23 mouse cellular contexts compared by ENCODE assay signal in the genomic region with DNA sequence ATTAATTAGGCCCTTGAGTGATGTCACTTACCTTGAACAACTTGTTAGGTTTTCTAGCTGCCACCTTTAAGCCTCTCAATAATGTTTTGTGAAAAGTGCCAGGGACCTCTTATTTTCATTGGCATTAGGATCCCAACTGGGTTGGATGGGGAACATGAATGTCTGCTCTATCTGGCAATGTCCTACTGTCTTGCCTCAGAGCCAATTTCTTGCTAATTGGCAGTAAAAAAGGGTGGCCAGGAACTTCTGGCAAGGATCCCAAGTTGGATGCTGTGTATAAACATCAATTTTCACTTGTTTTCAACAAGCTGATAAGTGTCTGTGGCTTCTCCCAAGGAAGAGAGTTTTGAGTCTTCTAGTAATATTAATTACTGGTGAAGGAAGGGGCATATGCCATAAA.
DNase-seq lines count a peak whose midpoint lies in the region; ATAC-seq and TF ChIP-seq lines count a peak whose summit lies in the region.
"Had no signal": no experiment of that assay in that cellular context is flagged by ENCODE, and none has a peak within 500 bp of the region (broad histone marks: within the 10 kb centered on the region; RNA-seq: fewer than 3 reads in every experiment).

No protein-coding gene starts in this region.

- no peak for TF ChIP-seq CTCF in brain, embryonic 14.5 days (IDR thresholded peaks at IDR 0.05; ENCODE audit: borderline replicate concordance, extremely low read depth, insufficient read depth, insufficient read length)

- no peak overlapping the region for H3K4me2 ChIP-seq in forebrain, embryonic 15.5 days (replicated peaks)
- H3K4me2 ChIP-seq: embryonic facial prominence, embryonic 15.5 days; heart, embryonic 11.5 days; heart, embryonic 15.5 days; hindbrain, embryonic 14.5 days had no signal

- no peak overlapping the region for H3K27ac ChIP-seq in forebrain, embryonic 15.5 days (replicated peaks)
- H3K27ac ChIP-seq in forebrain, embryonic 10.5 days: no peak overlapping the region
- H3K27ac ChIP-seq: embryonic facial prominence, embryonic 15.5 days; heart, embryonic 15.5 days; hindbrain, embryonic 14.5 days had no signal

- 0 out of 2 replicates have a peak, but pooled peaks have one; percentile 43 for ATAC-seq in forebrain, embryonic 15.5 days (replicated peaks)
- ATAC-seq: CD4-positive, CD25-positive, alpha-beta regulatory T cell, adult 4 months; intestine, embryonic 16.5 days had no signal

- no peak for TF ChIP-seq POLR2A in brain, embryonic 14.5 days (IDR thresholded peaks at IDR 0.05; ENCODE audit: borderline replicate concordance, extremely low read depth, insufficient read depth, insufficient read length, poor library complexity, severe bottlenecking)

- H3K9me3 ChIP-seq in forebrain, embryonic 15.5 days: no peaks in the 10 kb centered on the region
- H3K9me3 ChIP-seq in forebrain, embryonic 10.5 days: no peaks in the 10 kb centered on the region
- H3K9me3 ChIP-seq: embryonic facial prominence, embryonic 15.5 days; G1E; heart, embryonic 15.5 days had no signal

- H3K36me3 ChIP-seq in forebrain, embryonic 15.5 days: no peaks in the 10 kb centered on the region
- H3K36me3 ChIP-seq in forebrain, embryonic 10.5 days (replicated peaks): no peaks in the 10 kb centered on the region
- H3K36me3 ChIP-seq: embryonic facial prominence, embryonic 15.5 days; G1E; heart, embryonic 15.5 days had no signal

- H3K4me1 ChIP-seq in forebrain, embryonic 15.5 days: no peaks in the 10 kb centered on the region
- no peaks in the 10 kb centered on the region for H3K4me1 ChIP-seq in forebrain, embryonic 10.5 days
- H3K4me1 ChIP-seq: embryonic facial prominence, embryonic 15.5 days; heart, embryonic 15.5 days had no signal

- H3K9ac ChIP-seq in forebrain, embryonic 15.5 days (replicated peaks): no peak overlapping the region
- H3K9ac ChIP-seq: embryonic facial prominence, embryonic 15.5 days; heart, embryonic 15.5 days; hindbrain, embryonic 14.5 days had no signal

- no peaks in the 10 kb centered on the region for H3K27me3 ChIP-seq in forebrain, embryonic 15.5 days
- H3K27me3 ChIP-seq in forebrain, embryonic 10.5 days (ENCODE audit: poor library complexity, severe bottlenecking): no peaks in the 10 kb centered on the region
- H3K27me3 ChIP-seq: embryonic facial prominence, embryonic 15.5 days; heart, embryonic 15.5 days had no signal

- H3K4me3 ChIP-seq in forebrain, embryonic 15.5 days: no peak overlapping the region
- H3K4me3 ChIP-seq in forebrain, embryonic 10.5 days: no peak overlapping the region
- H3K4me3 ChIP-seq: embryonic facial prominence, embryonic 15.5 days; erythroblast, embryonic 14.5 days; heart, embryonic 15.5 days had no signal

- intact Hi-C loops in left cerebral cortex, postnatal 4 days (cut with DNase I): no loop called here

- peak; percentile 5 for DNase-seq in adrenal gland, postnatal 10 days
- no peak for DNase-seq in adrenal gland, postnatal 25 days
- DNase-seq in forebrain, embryonic 10.5 days (ENCODE audit: extremely low spot score, low spot score): no peak
- peak; percentile 11 for DNase-seq in left cerebral cortex, postnatal 4 days
- no peak for DNase-seq in left cerebral cortex, adult 9 months (ENCODE audit: low spot score in 2 of 2)
- DNase-seq in brain, embryonic 14.5 days (ENCODE audit: low read depth): peak; percentile 75
- DNase-seq: adrenal gland, postnatal 14 days; B cell, adult 2 months; cerebellum, adult 11-12 months; cerebellum, adult 9-11 months; embryo, embryonic 11 days; gastrocnemius, postnatal 10 days; heart, adult 18-20 months; heart, postnatal 14 days had no signal

Comparison
In these comparisons a context has a peak if more than half of its experiments do, and no peak if none do; other contexts are left out.
1. DNase-seq: peak in adrenal gland, postnatal 10 days (single experiment), left cerebral cortex, postnatal 4 days (single experiment) and brain, embryonic 14.5 days (single experiment); none in adrenal gland, postnatal 25 days (single experiment), forebrain, embryonic 10.5 days (single experiment) and left cerebral cortex, adult 9 months (0 of 2).